In the genomic region with DNA sequence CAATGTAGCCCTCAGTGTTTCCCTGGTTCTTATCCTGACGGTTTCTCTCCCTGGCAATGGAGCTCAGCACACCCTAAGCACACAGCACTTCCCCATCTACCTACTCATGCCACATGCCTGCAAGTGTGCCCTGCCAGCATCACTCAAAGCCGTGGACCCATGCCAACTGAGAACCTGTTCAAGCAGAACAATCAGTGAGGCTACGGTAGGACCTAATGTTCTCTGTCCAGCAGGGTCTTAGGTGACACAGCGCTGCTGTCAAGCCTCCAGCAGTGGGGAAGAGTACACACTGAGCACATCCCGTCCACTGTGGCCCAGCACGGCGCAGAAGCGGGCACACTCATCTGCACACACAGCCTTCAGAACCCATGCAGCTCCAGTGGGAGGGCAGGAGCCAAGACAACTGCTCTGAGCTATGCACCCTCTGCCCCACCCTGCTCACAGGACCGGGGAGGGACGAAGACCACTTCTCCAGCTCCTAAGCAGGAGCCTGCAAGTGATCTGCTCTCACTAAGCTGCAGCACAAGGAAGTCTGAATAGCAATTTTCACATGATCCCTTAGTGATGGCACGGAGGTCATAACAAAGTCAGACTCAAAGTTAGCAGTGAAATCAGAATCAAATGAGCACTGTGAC, we compare ENCODE assay signal across 9 mouse cellular contexts. TPM values are rescaled to one million over a fixed set of nuclear protein-coding genes. Genes with fewer than 3 reads are reported as not detected.
A peak's percentile ranks its signal among the peaks of the same experiment; 100 is the strongest.
DNase-seq lines count a peak whose midpoint lies in the region; ATAC-seq and TF ChIP-seq lines count a peak whose summit lies in the region.
"Had no signal": no experiment of that assay in that cellular context is flagged by ENCODE, and none has a peak within 500 bp of the region (broad histone marks: within the 10 kb centered on the region; RNA-seq: fewer than 3 reads in every experiment).

No protein-coding gene starts in this region.

- TF ChIP-seq CTCF in gastrocnemius, adult 2 months (IDR thresholded peaks at IDR 0.05) = no peak
- TF ChIP-seq CTCF in thymus, adult 2 months (IDR thresholded peaks at IDR 0.05; ENCODE audit: borderline replicate concordance, control insufficient read depth, extremely low read depth, insufficient read depth, low read length, poor library complexity) = no peak

- H3K27me3 ChIP-seq in thymus, adult 2 months (ENCODE audit: control insufficient read depth, insufficient read depth, low read length) = no peaks in the 10 kb centered on the region
- H3K27me3 ChIP-seq: CH12.LX had no signal

- H3K4me1 ChIP-seq in thymus, adult 2 months (replicated peaks; ENCODE audit: control insufficient read depth, insufficient read depth, low read length) = peaks cover 8% of the 10 kb centered on the region; the same call in 1 of the 2 replicates

- intact Hi-C loops in gastrocnemius, adult 2 months (cut with DNase I) = loop anchor here (5.0 kb wide), 1 partner anchor 167 kb away; no protein-coding TSS in a partner anchor

- peak; percentile 40 for DNase-seq in gastrocnemius, adult 2 months
- DNase-seq in gastrocnemius, adult 8-10 months (ENCODE audit: low spot score in 2 of 2) = no peak
- DNase-seq in Muller cell, postnatal 12 days (ENCODE audit: inconsistent ontology term) = peak; percentile 46
- peak; percentile 79 to 85 for DNase-seq in cerebellum, postnatal 36 days
- peak; percentile 77 to 81 for DNase-seq in kidney, postnatal 36 days
- DNase-seq in thymus, postnatal 0 days (ENCODE audit: low spot score) = no peak
- DNase-seq in thymus, adult 2 months = no peak

- WGBS in thymus, adult 2 months = 90% methylated on average over 11 of the region's 11 CpGs

- H3K36me3 ChIP-seq in thymus, adult 2 months (ENCODE audit: control insufficient read depth, insufficient read depth, low read length) = peaks cover 6% of the 10 kb centered on the region

- no peak for ATAC-seq in megakaryocyte-erythroid progenitor cell, adult 5-6 weeks (replicated peaks; ENCODE audit: low FRiP score, low TSS enrichment, poor library complexity, severe bottlenecking)

- no peak for TF ChIP-seq POLR2A in thymus, adult 2 months (IDR thresholded peaks at IDR 0.05; ENCODE audit: control insufficient read depth, extremely low read depth, insufficient read depth, low read length, poor library complexity)

- H3K27ac ChIP-seq in gastrocnemius, adult 2 months = peak overlapping the region; percentile 12; the same call in 1 of the 2 replicates
- H3K27ac ChIP-seq in thymus, adult 2 months (ENCODE audit: control insufficient read depth, insufficient read depth, low read length) = no peak overlapping the region

- no peak overlapping the region for H3K4me3 ChIP-seq in gastrocnemius, adult 2 months
- no peak overlapping the region for H3K4me3 ChIP-seq in thymus, adult 2 months (ENCODE audit: control insufficient read depth, insufficient read depth, low read length)

RNA-seq across cellular contexts. Expression of a gene that starts 46.1 kb away (rescaled TPM):
- 10 to 100 TPM; 65.4 to 71.0 TPM for total RNA-seq in gastrocnemius, adult 2 months (2021)
- 10 to 100 TPM; 52.4 to 65.0 (median 56.3) TPM for total RNA-seq in gastrocnemius, adult 8-10 months (2022)
- total RNA-seq in megakaryocyte-erythroid progenitor cell, adult 5-6 weeks (2014; fragmentation: Nextera tagmentation) = 121 and 126 TPM in 2 replicates
- total RNA-seq in megakaryocyte-erythroid progenitor cell, adult 5-6 weeks (2017) = 95.7 and 121 TPM in 2 replicates
- polyA plus RNA-seq in thymus, postnatal 0 days (2015; fragmentation: Nextera tagmentation; extraction: Ambion mirVana) = 75.0 and 79.4 TPM in 2 replicates
- polyA plus RNA-seq in thymus, adult 2 months (2012; rRNA removed) = 222 and 264 TPM in 2 replicates

Comparison
In these comparisons a context has a peak if more than half of its experiments do, and no peak if none do; other contexts are left out.
1. DNase-seq: peak in gastrocnemius, adult 2 months (single experiment), Muller cell, postnatal 12 days (single experiment), cerebellum, postnatal 36 days (2 of 2) and kidney, postnatal 36 days (2 of 2); none in gastrocnemius, adult 8-10 months (0 of 2), thymus, postnatal 0 days (single experiment) and thymus, adult 2 months (single experiment).